Mouse (Mus musculus) testis, adult 2 months (tissue): Measurements from ENCODE around the gene Apol9b. TPM values are rescaled to one million over a fixed set of nuclear protein-coding genes. Genes with fewer than 3 reads are reported as not detected.

Experiments used
- H3K27ac ChIP-seq: fragments of 200-500 bp; 2 replicates; pipeline ENCODE4 v1.5.1; 2012; ENCODE audit warnings: low read depth, low read length; ENCODE audit not compliant: control insufficient read depth, insufficient read depth
- H3K27me3 ChIP-seq: fragments of 200-500 bp; 2 replicates; pipeline ENCODE4 v1.6.1; 2012; ENCODE audit warnings: mild to moderate bottlenecking, low read length, moderate library complexity; ENCODE audit not compliant: control insufficient read depth, insufficient read depth
- H3K36me3 ChIP-seq: fragments of 200-500 bp; 2 replicates; pipeline ENCODE4 v1.6.1; 2012; ENCODE audit warnings: mild to moderate bottlenecking, low read length; ENCODE audit not compliant: control insufficient read depth, insufficient read depth
- H3K4me1 ChIP-seq: fragments of 200-500 bp; 2 replicates; pipeline ENCODE4 v1.6.1; 2012; ENCODE audit warnings: low read length; ENCODE audit not compliant: control insufficient read depth, insufficient read depth
- H3K4me3 ChIP-seq: fragments of 200-500 bp; 2 replicates; pipeline ENCODE4 v1.5.1; 2012; ENCODE audit warnings: low read depth, mild to moderate bottlenecking, low read length, moderate library complexity, mixed read lengths; ENCODE audit not compliant: control insufficient read depth
- CTCF ChIP-seq: fragments of 200-500 bp; IDR thresholded peaks from 2 replicates; pipeline ENCODE4 v1.5.1; 2012; ENCODE audit warnings: low read depth, mild to moderate bottlenecking, inconsistent platforms, low read length, moderate library complexity; ENCODE audit not compliant: control insufficient read depth, insufficient read depth, insufficient replicate concordance
- POLR2A ChIP-seq: fragments of 200-500 bp; IDR thresholded peaks from 2 replicates; pipeline ENCODE4 v1.6.1; 2012; ENCODE audit warnings: low read depth, mild to moderate bottlenecking, inconsistent platforms, low read length, moderate library complexity; ENCODE audit not compliant: control insufficient read depth
- polyA plus RNA-seq: library from polyadenylated mRNA; depleted of rRNA; stranded (reverse); fragments of >200 nt; gene quantifications from 2 replicates; pipeline ENCODE4 v1.2.3, GENCODE M21; 2012; rRNA removed

The Apol9b gene
- polyA plus RNA-seq, 1 experiment = not detected

- Histone ChIP-seq H3K27ac (no peak overlapping the region), H3K36me3 (no peaks in the 10 kb centered on the region), H3K4me3 (no peak overlapping the region), H3K27me3 (no peaks in the 10 kb centered on the region), H3K4me1 (no peaks in the 10 kb centered on the region)
- TF ChIP-seq CTCF (peak; percentile 99), POLR2A (no peak)
Measured at GRCm38 (mm10) chr15:77775186-77775963, 46.5 kb downstream of the Apol9b start.

DNA sequence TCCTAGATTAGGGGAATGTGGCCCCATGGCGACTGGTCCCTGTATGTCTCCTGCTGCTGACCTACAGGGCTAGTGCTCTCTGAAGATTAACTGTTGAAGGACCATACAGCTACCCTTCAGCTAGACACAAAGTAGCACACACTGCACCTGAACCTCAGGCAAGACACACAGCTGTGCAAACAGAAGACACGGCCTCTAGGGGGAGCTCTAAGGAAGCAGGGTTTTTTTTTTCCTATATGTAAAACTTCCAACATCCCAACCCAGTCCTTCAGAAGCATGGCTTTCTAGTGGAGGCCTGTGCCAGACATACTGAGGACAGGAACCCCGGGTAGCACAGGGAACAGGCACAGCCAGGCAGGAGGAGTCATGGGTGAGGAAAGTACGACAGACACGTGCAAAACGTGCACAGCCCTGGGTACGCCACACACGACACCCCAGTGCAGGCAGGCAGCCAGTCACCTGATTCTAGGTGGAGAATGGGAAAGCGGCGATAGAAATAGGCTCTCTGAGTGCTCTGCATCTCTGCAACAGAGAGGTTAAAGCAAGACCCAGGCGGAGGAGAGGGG is 53.7 kb downstream of the Apol9b start:
- Histone ChIP-seq H3K27ac (no peak overlapping the region), H3K27me3 (no peaks in the 10 kb centered on the region), H3K4me3 (no peak overlapping the region), H3K36me3 (no peaks in the 10 kb centered on the region), H3K4me1 (peaks cover 13% of the 10 kb centered on the region)
- no peak for TF ChIP-seq POLR2A
- TF ChIP-seq CTCF = peak; percentile 37; the same call in 1 of the 2 replicates

- Histone ChIP-seq H3K27me3 (no peaks in the 10 kb centered on the region), H3K4me3 (no peak overlapping the region), H3K27ac (no peak overlapping the region; the same call in 1 of the 2 replicates), H3K36me3 (no peaks in the 10 kb centered on the region), H3K4me1 (peaks cover 13% of the 10 kb centered on the region)
- TF ChIP-seq CTCF = no peak
- TF ChIP-seq POLR2A = no peak
Measured at GRCm38 (mm10) chr15:77784039-77784824, 55.4 kb downstream of the Apol9b start.

GRCm38 (mm10) chr15:77785807-77786206 is 57.0 kb downstream of the Apol9b start:
- TF ChIP-seq POLR2A (no peak), CTCF (no peak)
- no peak overlapping the region for H3K27ac ChIP-seq
- H3K4me1 ChIP-seq = peaks cover 13% of the 10 kb centered on the region
- no peaks in the 10 kb centered on the region for H3K36me3 ChIP-seq
- H3K4me3 ChIP-seq = no peak overlapping the region
- H3K27me3 ChIP-seq = no peaks in the 10 kb centered on the region

Other genes with a start within 250 kb of the Apol9b start
- gene Apol11a, start 220.8 kb upstream of the Apol9b start, polyA plus RNA-seq = 0.15 and 0.22 TPM in 2 replicates
- gene Apol7c, start 195.7 kb upstream of the Apol9b start, polyA plus RNA-seq = 2.2 and 2.5 TPM in 2 replicates
- 107 and 146 TPM in 2 replicates for gene 1700025B11Rik, start 167.1 kb upstream of the Apol9b start, polyA plus RNA-seq
- 0.05 and 0.10 TPM in 2 replicates for gene Apol10b, start 132.9 kb upstream of the Apol9b start, polyA plus RNA-seq
- 0.41 and 1.7 TPM in 2 replicates for gene Gm36245, start 129.8 kb upstream of the Apol9b start, polyA plus RNA-seq
- 0.05 TPM in 1 of 2 replicates, not detected in the other for gene Apol11b, start 85.8 kb upstream of the Apol9b start, polyA plus RNA-seq
- gene Apol7e, start 30.2 kb upstream of the Apol9b start, polyA plus RNA-seq = not detected in 2 replicates
- gene Apol8, start 28.0 kb downstream of the Apol9b start, polyA plus RNA-seq = 0.17 TPM in 2 replicates
- 4.5 and 4.6 TPM in 2 replicates for gene Myh9, start 113.1 kb downstream of the Apol9b start, polyA plus RNA-seq
- gene Txn2, start 200.0 kb downstream of the Apol9b start, polyA plus RNA-seq = 133 and 144 TPM in 2 replicates
- gene Foxred2, start 227.7 kb downstream of the Apol9b start, polyA plus RNA-seq = 1.0 and 4.0 TPM in 2 replicates
- 126 and 139 TPM in 2 replicates for gene Eif3d, start 241.8 kb downstream of the Apol9b start, polyA plus RNA-seq